Mouse (Mus musculus) thymus, adult 2 months (tissue): Measurements from ENCODE around the gene Kcnj8.

ENCODE experiments used
- CTCF ChIP-seq: fragments of 200-500 bp; IDR thresholded peaks from 2 replicates; pipeline ENCODE4 v1.5.1; 2012; ENCODE audit warnings: mild to moderate bottlenecking, control low read depth, low read length, moderate library complexity, borderline replicate concordance; ENCODE audit not compliant: control insufficient read depth, poor library complexity, insufficient read depth; ENCODE audit errors: extremely low read depth
- POLR2A ChIP-seq: fragments of 200-500 bp; IDR thresholded peaks from 2 replicates; pipeline ENCODE4 v1.6.1; 2012; ENCODE audit warnings: mild to moderate bottlenecking, low read length, control low read depth, moderate library complexity; ENCODE audit not compliant: control insufficient read depth, poor library complexity, insufficient read depth; ENCODE audit errors: extremely low read depth

- TF ChIP-seq CTCF: no peak
- TF ChIP-seq POLR2A: no peak
These were observed 29.2 kb downstream of the Kcnj8 start for GRCm38 (mm10) chr6:142542082-142542799.
